8 mouse cellular contexts compared by ENCODE assay signal in the genomic region with DNA sequence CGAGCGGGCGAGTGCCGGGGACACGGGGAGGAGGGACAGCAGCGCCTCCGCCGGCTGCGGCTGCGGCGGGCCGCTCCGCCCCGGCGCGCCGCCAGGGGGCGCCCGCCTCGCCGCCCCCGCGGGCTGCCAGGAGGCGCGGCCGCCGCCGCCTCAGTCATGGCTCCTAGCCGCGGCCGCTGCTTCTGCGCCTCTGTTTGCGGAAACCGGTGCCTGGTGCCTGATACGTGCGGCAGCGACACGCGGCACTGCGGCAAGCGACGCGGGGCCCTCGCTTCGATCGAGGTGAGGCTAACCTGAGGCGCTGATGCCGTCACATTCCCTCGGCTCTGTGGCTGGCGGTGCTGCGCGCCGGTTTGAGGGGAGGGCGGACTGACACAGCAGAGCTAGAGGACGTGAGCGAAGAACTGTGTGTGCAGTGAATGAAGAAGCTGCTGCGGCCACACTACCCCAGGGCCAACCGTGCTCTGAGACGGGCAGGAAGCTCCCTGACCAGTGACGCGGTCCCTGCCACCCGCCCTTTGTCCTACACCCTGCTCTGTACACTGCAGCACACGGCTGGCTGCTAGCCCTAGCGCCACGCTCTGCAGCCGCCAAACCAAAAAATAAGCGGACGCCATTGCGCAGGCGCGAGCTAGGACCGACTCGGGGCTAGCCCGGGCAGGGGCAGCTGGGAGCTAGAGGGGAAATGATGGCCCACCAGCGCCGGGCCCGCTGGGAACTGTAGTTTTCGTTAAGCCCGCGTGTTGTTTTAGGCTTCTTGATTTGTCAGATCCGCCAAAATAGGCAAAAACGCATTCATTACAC. TPM values are rescaled to one million over a fixed set of nuclear protein-coding genes. Genes with fewer than 3 reads are reported as not detected.
DNase-seq lines count a peak whose midpoint lies in the region; ATAC-seq and TF ChIP-seq lines count a peak whose summit lies in the region.

No protein-coding gene starts in this region.

- peak overlapping the region; percentile 61 for H3K4me2 ChIP-seq in forebrain, embryonic 16.5 days (ENCODE audit: low read length)
- H3K4me2 ChIP-seq in lung, embryonic 15.5 days, result peak overlapping the region; percentile 69

- H3K4me1 ChIP-seq in ES-E14 (ENCODE audit: control insufficient read depth in 2 of 2, insufficient read depth in 2 of 2, low read length in 2 of 2, poor library complexity in 1 of 2), result peaks cover 4 to 17% of the 10 kb centered on the region in 2 experiments; a peak in 2 of 4 replicates
- H3K4me1 ChIP-seq in forebrain, embryonic 16.5 days (replicated peaks; ENCODE audit: control insufficient read depth, insufficient read depth, low read length), result peaks cover 18% of the 10 kb centered on the region
- H3K4me1 ChIP-seq in lung, embryonic 15.5 days, result peaks cover 16% of the 10 kb centered on the region

- peak overlapping the region; percentile 96 for H3K9ac ChIP-seq in ES-E14 (ENCODE audit: insufficient read depth, low read depth, low read length, poor library complexity, severe bottlenecking)
- peak overlapping the region; percentile 99 for H3K9ac ChIP-seq in forebrain, embryonic 16.5 days (replicated peaks; ENCODE audit: low read depth, low read length)
- H3K9ac ChIP-seq in lung, embryonic 15.5 days, result peak overlapping the region; percentile 96

- in situ Hi-C loops in ES-E14 (cut with MboI; ENCODE audit: low sequenced_read_pairs in 2 of 2, unreplicated experiment in 2 of 2), result no loop called here

- H3K4me3 ChIP-seq in ES-E14 (ENCODE audit: insufficient read depth in 1 of 2, low read depth in 1 of 2, low read length in 2 of 2, poor library complexity in 1 of 2, severe bottlenecking in 1 of 2), result peak overlapping the region; percentile 75 to 78
- peak overlapping the region; percentile 80 for H3K4me3 ChIP-seq in forebrain, embryonic 16.5 days (replicated peaks; ENCODE audit: low read length)
- peak overlapping the region; percentile 92 for H3K4me3 ChIP-seq in lung, embryonic 15.5 days

- H3K9me3 ChIP-seq in ES-E14 (ENCODE audit: control insufficient read depth, insufficient read depth, low read depth, low read length), result no peaks in the 10 kb centered on the region
- no peaks in the 10 kb centered on the region for H3K9me3 ChIP-seq in forebrain, embryonic 16.5 days (ENCODE audit: control insufficient read depth, low read length)
- no peaks in the 10 kb centered on the region for H3K9me3 ChIP-seq in lung, embryonic 15.5 days

- H3K27ac ChIP-seq in ES-E14 (ENCODE audit: insufficient read depth, low read depth, low read length, poor library complexity, severe bottlenecking), result peak overlapping the region; percentile 100
- H3K27ac ChIP-seq in forebrain, embryonic 16.5 days (ENCODE audit: low read length), result peak overlapping the region; percentile 100
- peak overlapping the region; percentile 100 for H3K27ac ChIP-seq in lung, embryonic 15.5 days

- under 1% methylated on average over 73 of the region's 82 CpGs for WGBS in forebrain, embryonic 16.5 days
- WGBS in lung, embryonic 15.5 days, result 2% methylated on average over 81 of the region's 82 CpGs

- no peaks in the 10 kb centered on the region for H3K27me3 ChIP-seq in forebrain, embryonic 16.5 days (replicated peaks; ENCODE audit: control insufficient read depth, insufficient read depth, low read length)
- H3K27me3 ChIP-seq in lung, embryonic 15.5 days, result no peaks in the 10 kb centered on the region

- peak; percentile 93 for ATAC-seq in forebrain, embryonic 16.5 days
- peak; percentile 94 for ATAC-seq in lung, embryonic 15.5 days (ENCODE audit: borderline replicate concordance, extremely low read depth, low FRiP score, low TSS enrichment)

- no peaks in the 10 kb centered on the region for H3K36me3 ChIP-seq in ES-E14 (ENCODE audit: control insufficient read depth, insufficient read depth, low read length, poor library complexity, severe bottlenecking)
- no peaks in the 10 kb centered on the region for H3K36me3 ChIP-seq in forebrain, embryonic 16.5 days (ENCODE audit: control insufficient read depth, insufficient read depth)
- no peaks in the 10 kb centered on the region for H3K36me3 ChIP-seq in lung, embryonic 15.5 days

- DNase-seq in ES-E14 (ENCODE audit: low read depth, low spot score), result peak; percentile 92
- peak; percentile 94 for DNase-seq in cerebellum, adult 11-12 months
- peak; percentile 95 for DNase-seq in heart, postnatal 4 days
- peak; percentile 88 for DNase-seq in layer of hippocampus, adult 8-10 months (ENCODE audit: low spot score in 2 of 2)
- peak; percentile 89 for DNase-seq in ovary, adult 18-20 months (ENCODE audit: low spot score)
- peak; percentile 96 for DNase-seq in thymus, postnatal 0 days (ENCODE audit: low spot score)

TF ChIP-seq in ES-E14, 5 proteins besides CTCF, POLR2A, EP300 and RAD21:
- TF ChIP-seq ZC3H11A (IDR thresholded peaks at IDR 0.05; ENCODE audit: borderline replicate concordance, low read depth, low read length) (no peak), CHD2 (IDR thresholded peaks at IDR 0.05; ENCODE audit: low read depth, low read length) (no peak), HCFC1 (IDR thresholded peaks at IDR 0.05; ENCODE audit: borderline replicate concordance, insufficient read depth, low read length) (peak; percentile 97), MAFK (IDR thresholded peaks at IDR 0.05; ENCODE audit: insufficient read depth, low read depth, low read length) (no peak), ZNF384 (IDR thresholded peaks at IDR 0.05; ENCODE audit: low read depth, low read length) (no peak)
TF ChIP-seq in ES-E14: peak in this region for 1.

RNA-seq across cellular contexts. Expression of gene Kansl1, which starts 26.1 kb away (rescaled TPM):
- 34.8 and 37.7 TPM in 2 replicates for total RNA-seq in ES-E14 (2012; rRNA removed)
- 32.5 and 32.7 TPM in 2 replicates for polyA plus RNA-seq in forebrain, embryonic 16.5 days (2015; fragmentation: Nextera tagmentation; extraction: Ambion mirVana)
- total RNA-seq in heart, postnatal 4 days (2021), result 10 to 100 TPM; 35.5 TPM
- 10 to 100 TPM; 65.0 to 79.8 (median 71.3) TPM for total RNA-seq in layer of hippocampus, adult 8-10 months (2022)
- 18.6 and 19.2 TPM in 2 replicates for polyA plus RNA-seq in lung, embryonic 15.5 days (2015; fragmentation: Nextera tagmentation; extraction: Ambion mirVana)
- polyA plus RNA-seq in thymus, postnatal 0 days (2015; fragmentation: Nextera tagmentation; extraction: Ambion mirVana), result 17.5 and 18.3 TPM in 2 replicates

Comparison
In these comparisons a context has a peak if more than half of its experiments do, and no peak if none do; other contexts are left out.
1. Peak in every context shown above with its lines: DNase-seq, ATAC-seq, H3K4me3 ChIP-seq and H3K27ac ChIP-seq.